Comparison of ENCODE assay signal across 28 mouse cellular contexts in genomic region chr6:38087242-38088026, GRCm38 (mm10). TPM values are rescaled to one million over a fixed set of nuclear protein-coding genes. Genes with fewer than 3 reads are reported as not detected.
DNase-seq lines count a peak whose midpoint lies in the region; ATAC-seq lines count a peak whose summit lies in the region.
"Had no signal": no experiment of that assay in that cellular context is flagged by ENCODE, and none has a peak within 500 bp of the region (broad histone marks: within the 10 kb centered on the region; RNA-seq: fewer than 3 reads in every experiment).

No protein-coding gene starts in this region.

- H3K4me2 ChIP-seq in intestine, embryonic 15.5 days (replicated peaks) = no peak overlapping the region
- no peak overlapping the region for H3K4me2 ChIP-seq in intestine, embryonic 16.5 days (ENCODE audit: low read depth, low read length)
- H3K4me2 ChIP-seq in stomach, embryonic 16.5 days (ENCODE audit: low read depth, low read length) = no peak overlapping the region
- H3K4me2 ChIP-seq: forebrain, embryonic 13.5 days; heart, embryonic 11.5 days; hindbrain, embryonic 12.5 days; hindbrain, embryonic 15.5 days had no signal

- H3K9ac ChIP-seq in intestine, embryonic 15.5 days = no peak overlapping the region
- H3K9ac ChIP-seq in intestine, embryonic 16.5 days (ENCODE audit: low read depth, low read length) = no peak overlapping the region
- H3K9ac ChIP-seq in stomach, embryonic 16.5 days (ENCODE audit: low read length) = no peak overlapping the region
- H3K9ac ChIP-seq: forebrain, embryonic 13.5 days; hindbrain, embryonic 12.5 days; hindbrain, embryonic 15.5 days had no signal

- 0 out of 2 replicates have a peak, but pooled peaks have one; percentile 31 for ATAC-seq in intestine, embryonic 15.5 days
- no peak for ATAC-seq in intestine, embryonic 16.5 days
- ATAC-seq in stomach, embryonic 16.5 days (ENCODE audit: insufficient read depth, low FRiP score) = peak; percentile 72; the same call in 1 of the 2 replicates
- ATAC-seq: forebrain, embryonic 13.5 days; forebrain, embryonic 16.5 days had no signal

- no peaks in the 10 kb centered on the region; the same call in 1 of the 2 replicates for H3K9me3 ChIP-seq in intestine, embryonic 15.5 days
- H3K9me3 ChIP-seq in intestine, embryonic 16.5 days (ENCODE audit: control insufficient read depth, low read length) = no peaks in the 10 kb centered on the region
- H3K9me3 ChIP-seq in stomach, embryonic 16.5 days (replicated peaks; ENCODE audit: control insufficient read depth, low read length) = no peaks in the 10 kb centered on the region
- H3K9me3 ChIP-seq: forebrain, embryonic 10.5 days; forebrain, embryonic 13.5 days; hindbrain, embryonic 12.5 days; hindbrain, embryonic 15.5 days had no signal

- no peak overlapping the region for H3K27ac ChIP-seq in intestine, embryonic 15.5 days
- no peak overlapping the region for H3K27ac ChIP-seq in intestine, embryonic 16.5 days (ENCODE audit: low read length)
- H3K27ac ChIP-seq in stomach, embryonic 16.5 days (ENCODE audit: low read length) = no peak overlapping the region
- H3K27ac ChIP-seq: forebrain, embryonic 10.5 days; forebrain, embryonic 13.5 days; hindbrain, embryonic 12.5 days; hindbrain, embryonic 15.5 days had no signal

- WGBS in intestine, embryonic 15.5 days = 71% methylated on average over 9 of the region's 9 CpGs
- WGBS in intestine, embryonic 16.5 days = 67% methylated on average over 9 of the region's 9 CpGs
- 61% methylated on average over 9 of the region's 9 CpGs for WGBS in stomach, embryonic 16.5 days

- H3K36me3 ChIP-seq in intestine, embryonic 15.5 days = no peaks in the 10 kb centered on the region
- no peaks in the 10 kb centered on the region for H3K36me3 ChIP-seq in intestine, embryonic 16.5 days (ENCODE audit: control insufficient read depth, insufficient read depth, low read length)
- H3K36me3 ChIP-seq in stomach, embryonic 16.5 days (ENCODE audit: control insufficient read depth, insufficient read depth, low read length) = no peaks in the 10 kb centered on the region; the same call in 1 of the 2 replicates
- H3K36me3 ChIP-seq: forebrain, embryonic 10.5 days; hindbrain, embryonic 12.5 days; hindbrain, embryonic 15.5 days had no signal

- H3K4me1 ChIP-seq in intestine, embryonic 15.5 days (replicated peaks) = no peaks in the 10 kb centered on the region
- no peaks in the 10 kb centered on the region for H3K4me1 ChIP-seq in intestine, embryonic 16.5 days (ENCODE audit: control insufficient read depth, insufficient read depth, low read length)
- H3K4me1 ChIP-seq in stomach, embryonic 16.5 days (ENCODE audit: control insufficient read depth, insufficient read depth, low read length) = no peaks in the 10 kb centered on the region
- H3K4me1 ChIP-seq: forebrain, embryonic 13.5 days; hindbrain, embryonic 12.5 days; hindbrain, embryonic 15.5 days had no signal

- no peak overlapping the region for H3K4me3 ChIP-seq in intestine, embryonic 15.5 days (replicated peaks)
- H3K4me3 ChIP-seq in intestine, embryonic 16.5 days (ENCODE audit: low read length) = no peak overlapping the region
- no peak overlapping the region for H3K4me3 ChIP-seq in stomach, embryonic 16.5 days (replicated peaks; ENCODE audit: low read length)
- H3K4me3 ChIP-seq: forebrain, embryonic 10.5 days; forebrain, embryonic 13.5 days; hindbrain, embryonic 12.5 days; hindbrain, embryonic 15.5 days had no signal

- no peaks in the 10 kb centered on the region for H3K27me3 ChIP-seq in intestine, embryonic 15.5 days (replicated peaks)
- no peaks in the 10 kb centered on the region for H3K27me3 ChIP-seq in intestine, embryonic 16.5 days (replicated peaks; ENCODE audit: control insufficient read depth, insufficient read depth, low read length)
- H3K27me3 ChIP-seq in stomach, embryonic 16.5 days (ENCODE audit: control insufficient read depth, insufficient read depth, low read length) = no peaks in the 10 kb centered on the region
- H3K27me3 ChIP-seq: forebrain, embryonic 13.5 days; hindbrain, embryonic 12.5 days; hindbrain, embryonic 15.5 days had no signal

- DNase-seq in ZHBTc4 (ENCODE audit: low read depth, low spot score) = peak; percentile 40
- DNase-seq in spleen, postnatal 14 days (ENCODE audit: low spot score in 2 of 2) = no peak
- no peak for DNase-seq in cerebellum, adult 11 months
- DNase-seq in gastrocnemius, postnatal 10 days = no peak
- DNase-seq: adrenal gland, adult 8-10 months; adrenal gland, postnatal 25 days; cerebellum, adult 18-20 months; cerebellum, adult 9-10 months; cerebellum, postnatal 14 days; gastrocnemius, postnatal 14 days; heart, adult 11 months had no signal

RNA-seq across cellular contexts. Expression of gene Tmem213, which starts 21.6 kb away (rescaled TPM):
- polyA plus RNA-seq in intestine, embryonic 15.5 days (2015; fragmentation: Nextera tagmentation; extraction: Ambion mirVana) = 0.57 TPM in 1 of 2 replicates, not detected in the other
- polyA plus RNA-seq in intestine, embryonic 16.5 days (2015; fragmentation: Nextera tagmentation; extraction: Ambion mirVana) = not detected in 2 replicates
- 2.6 and 2.9 TPM in 2 replicates for polyA plus RNA-seq in stomach, embryonic 16.5 days (2015; fragmentation: Nextera tagmentation; extraction: Ambion mirVana)
- total RNA-seq in gastrocnemius, postnatal 10 days (2021) = not detected
- total RNA-seq: adrenal gland, adult 8-10 months; adrenal gland, postnatal 25 days; gastrocnemius, adult 18-20 months; gastrocnemius, postnatal 14 days; gastrocnemius, postnatal 4 days; heart, adult 8-10 months; heart, postnatal 25 days; hematopoietic stem cell, adult 5-6 weeks had no signal
- polyA plus RNA-seq: embryonic facial prominence, embryonic 11.5 days; forebrain, embryonic 10.5 days; forebrain, embryonic 13.5 days; forebrain, embryonic 16.5 days; heart, embryonic 11.5 days; heart, embryonic 14.5 days; heart, postnatal 0 days; hindbrain, embryonic 12.5 days; hindbrain, embryonic 15.5 days had no signal

RNA-seq across cellular contexts. Expression of gene Atp6v0a4, which starts 37.0 kb away (rescaled TPM):
- polyA plus RNA-seq in intestine, embryonic 15.5 days (2015; fragmentation: Nextera tagmentation; extraction: Ambion mirVana) = 3.9 and 4.0 TPM in 2 replicates
- polyA plus RNA-seq in intestine, embryonic 16.5 days (2015; fragmentation: Nextera tagmentation; extraction: Ambion mirVana) = 5.1 and 5.4 TPM in 2 replicates
- 9.3 and 17.7 TPM in 2 replicates for polyA plus RNA-seq in stomach, embryonic 16.5 days (2015; fragmentation: Nextera tagmentation; extraction: Ambion mirVana)
- 1 to 10 TPM; 1.8 to 2.3 TPM for total RNA-seq in gastrocnemius, postnatal 10 days (2021)
- total RNA-seq: hematopoietic stem cell, adult 5-6 weeks had no signal
- polyA plus RNA-seq: embryonic facial prominence, embryonic 11.5 days; forebrain, embryonic 10.5 days had no signal

RNA-seq across cellular contexts. Expression of gene Svopl, which starts 40.6 kb away (rescaled TPM):
- polyA plus RNA-seq in intestine, embryonic 15.5 days (2015; fragmentation: Nextera tagmentation; extraction: Ambion mirVana) = 0.30 and 0.83 TPM in 2 replicates
- 0.32 and 0.64 TPM in 2 replicates for polyA plus RNA-seq in intestine, embryonic 16.5 days (2015; fragmentation: Nextera tagmentation; extraction: Ambion mirVana)
- 1.5 and 1.9 TPM in 2 replicates for polyA plus RNA-seq in stomach, embryonic 16.5 days (2015; fragmentation: Nextera tagmentation; extraction: Ambion mirVana)
- under 1 TPM; 0.80 to 0.86 TPM for total RNA-seq in gastrocnemius, postnatal 10 days (2021)
- total RNA-seq: gastrocnemius, adult 18-20 months; hematopoietic stem cell, adult 5-6 weeks had no signal
